Mouse (Mus musculus): Measurements from ENCODE around the gene Msi2. TPM values are rescaled to one million over a fixed set of nuclear protein-coding genes. Genes with fewer than 3 reads are reported as not detected.
A peak's percentile ranks its signal among the peaks of the same experiment; 100 is the strongest.

The Msi2 gene
- total RNA-seq, 2 experiments from 2014 or later = 110 to 113 TPM

- no peak for DNase-seq (ENCODE audit: low spot score in 2 of 2)
Measured at GRCm38 (mm10) chr11:88419657-88420366, 298.5 kb downstream of the Msi2 start.

- no peak for DNase-seq (ENCODE audit: low spot score in 2 of 2)
Measured at GRCm38 (mm10) chr11:88419064-88419463, 299.2 kb downstream of the Msi2 start.

GRCm38 (mm10) chr11:88414157-88414870 lies 304.0 kb downstream of the Msi2 start:
- peak; percentile 31 to 50 for DNase-seq (ENCODE audit: low spot score in 2 of 2)

DNA sequence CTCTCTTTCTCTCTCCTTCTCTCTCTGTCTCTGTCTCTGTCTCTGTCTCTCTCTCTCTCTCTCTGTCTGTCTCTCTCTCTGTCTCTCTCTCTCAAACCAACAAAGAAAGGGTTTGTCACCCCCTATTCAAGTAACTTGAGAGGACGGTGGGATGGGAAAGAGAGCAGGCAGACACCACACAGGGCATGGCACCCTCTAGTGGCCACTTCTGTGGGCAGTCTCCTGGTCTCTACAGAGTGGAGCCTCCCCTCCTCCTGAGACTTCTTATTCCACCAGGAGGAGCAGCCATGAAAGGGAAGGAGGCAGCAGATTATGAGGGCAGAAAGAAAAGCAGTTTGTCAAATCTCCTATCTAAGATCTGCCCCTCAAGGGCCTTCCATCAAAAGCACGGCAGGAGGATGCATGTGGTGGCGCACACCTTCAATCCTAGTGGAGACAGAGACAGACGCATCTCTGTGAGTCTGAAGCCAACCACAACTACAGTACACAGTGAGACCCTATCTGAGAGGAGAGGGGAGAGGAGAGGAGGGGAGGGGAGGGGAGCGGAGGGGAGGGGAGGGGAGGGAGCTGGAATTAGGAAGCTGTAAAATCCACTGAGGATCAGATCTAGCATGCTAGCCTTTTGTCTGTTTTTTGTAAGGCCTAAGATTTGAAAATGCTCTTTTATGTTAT lies 305.8 kb downstream of the Msi2 start:
- DNase-seq (ENCODE audit: low spot score in 2 of 2) = peak; percentile 18 to 60

GRCm38 (mm10) chr11:88408305-88408704 lies 310.0 kb downstream of the Msi2 start:
- DNase-seq (ENCODE audit: low spot score in 2 of 2) = no peak

DNA sequence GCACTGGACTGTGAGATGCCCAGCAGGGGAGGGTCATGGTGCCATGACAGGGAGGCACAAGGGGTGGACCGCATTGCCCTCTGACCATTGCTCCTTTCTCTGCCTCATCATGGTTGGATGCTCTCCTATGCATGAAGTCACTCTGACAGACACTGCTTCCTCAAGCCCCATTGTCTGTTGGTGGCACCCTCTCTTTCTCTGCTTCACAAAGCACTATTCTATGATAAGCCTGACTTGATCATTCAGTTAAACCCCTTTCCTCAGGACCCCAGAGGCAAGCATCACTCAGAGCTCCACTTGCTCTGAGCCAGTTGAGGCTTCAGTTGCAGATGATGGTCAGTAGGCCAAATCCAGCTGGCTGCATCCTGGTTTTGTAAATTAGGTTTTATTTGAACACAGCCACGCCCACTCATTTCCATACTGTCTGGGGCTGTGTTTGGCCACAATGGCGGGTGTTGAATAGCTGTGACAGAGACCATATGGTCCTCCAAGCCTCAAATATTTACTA lies 311.9 kb downstream of the Msi2 start:
- no peak for DNase-seq (ENCODE audit: low spot score in 2 of 2)

GRCm38 (mm10) chr11:88404816-88405613 lies 313.3 kb downstream of the Msi2 start:
- peak; percentile 45 to 67 for DNase-seq (ENCODE audit: low spot score in 2 of 2)

DNA sequence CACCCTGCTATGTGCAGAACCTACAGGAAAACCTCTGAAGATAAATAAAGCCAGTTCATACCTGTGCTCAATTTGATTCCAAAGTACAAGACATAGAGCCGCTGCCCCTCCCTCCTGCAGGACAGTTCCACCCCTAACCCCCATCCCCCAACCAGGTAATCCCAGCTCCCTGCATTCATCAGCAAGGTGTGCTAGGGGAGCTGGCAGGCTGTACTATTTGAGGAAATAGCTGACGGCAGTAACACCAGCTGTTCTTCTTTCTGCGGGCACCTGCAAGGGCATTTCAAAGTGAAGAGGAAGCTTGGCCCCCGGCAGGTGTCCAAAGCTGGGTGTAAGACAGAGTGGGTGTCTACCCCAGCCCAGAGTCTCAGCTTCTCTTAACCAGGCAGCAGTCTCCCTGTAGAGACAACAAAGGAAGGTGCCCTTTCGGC lies 314.1 kb downstream of the Msi2 start:
- DNase-seq (ENCODE audit: low spot score in 2 of 2) = no peak

- DNase-seq (ENCODE audit: low spot score in 2 of 2) = no peak
Measured at GRCm38 (mm10) chr11:88402290-88402689, 316.0 kb downstream of the Msi2 start.

- DNase-seq (ENCODE audit: low spot score in 2 of 2) = no peak
Measured at GRCm38 (mm10) chr11:88401333-88401732, 317.0 kb downstream of the Msi2 start.

DNA sequence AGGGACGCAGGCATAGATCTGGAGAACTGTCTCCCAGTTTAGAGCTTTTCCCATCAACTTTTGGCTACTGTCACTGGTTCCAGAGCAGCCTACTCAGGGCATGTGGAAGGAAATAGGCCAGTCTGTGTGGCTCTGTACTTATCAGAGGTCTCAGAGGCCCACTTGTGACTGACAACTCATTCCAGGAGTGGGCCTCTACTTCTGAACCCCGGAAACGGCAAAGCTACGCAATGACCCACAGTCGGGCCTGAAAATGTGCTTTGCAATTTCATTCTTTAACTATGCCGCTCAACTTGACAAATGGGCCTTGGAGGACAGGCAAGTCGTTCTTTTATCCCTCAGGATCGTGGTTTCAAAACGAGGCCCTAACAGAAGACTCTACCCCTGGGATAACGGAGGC lies 317.4 kb downstream of the Msi2 start:
- DNase-seq (ENCODE audit: low spot score in 2 of 2) = no peak

DNA sequence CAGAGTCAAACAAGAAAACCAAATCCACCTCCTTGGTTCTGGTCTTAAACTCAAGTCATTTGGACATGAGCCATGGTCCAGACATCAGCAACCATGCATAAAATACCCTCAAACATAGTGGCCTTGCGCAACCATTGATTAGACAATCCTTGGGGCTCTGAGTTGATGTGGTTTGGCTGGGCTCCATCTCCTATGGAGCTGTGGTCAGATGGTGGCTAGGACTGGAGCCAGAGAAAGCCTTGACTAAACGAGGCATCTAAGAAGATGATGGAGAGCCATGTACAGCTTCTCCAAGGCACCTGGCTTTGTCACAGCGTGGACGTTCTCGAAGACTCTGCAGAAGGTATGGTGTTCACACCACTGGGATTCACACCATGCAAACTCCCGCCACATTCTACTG lies 318.1 kb downstream of the Msi2 start:
- no peak for DNase-seq (ENCODE audit: low spot score in 2 of 2)

- DNase-seq (ENCODE audit: low spot score in 2 of 2) = no peak
Measured at GRCm38 (mm10) chr11:88399431-88399830, 318.9 kb downstream of the Msi2 start.

GRCm38 (mm10) chr11:88399028-88399427 lies 319.3 kb downstream of the Msi2 start:
- DNase-seq (ENCODE audit: low spot score in 2 of 2) = no peak

- DNase-seq (ENCODE audit: low spot score in 2 of 2) = no peak
Measured at GRCm38 (mm10) chr11:88395076-88395990, 323.0 kb downstream of the Msi2 start.

- DNase-seq (ENCODE audit: low spot score in 2 of 2) = no peak
Measured at GRCm38 (mm10) chr11:88394341-88395075, 323.8 kb downstream of the Msi2 start.

GRCm38 (mm10) chr11:88392715-88393114 lies 325.6 kb downstream of the Msi2 start:
- no peak for DNase-seq (ENCODE audit: low spot score in 2 of 2)

- no peak for DNase-seq (ENCODE audit: low spot score in 2 of 2)
Measured at GRCm38 (mm10) chr11:88391181-88391814, 327.0 kb downstream of the Msi2 start.

DNA sequence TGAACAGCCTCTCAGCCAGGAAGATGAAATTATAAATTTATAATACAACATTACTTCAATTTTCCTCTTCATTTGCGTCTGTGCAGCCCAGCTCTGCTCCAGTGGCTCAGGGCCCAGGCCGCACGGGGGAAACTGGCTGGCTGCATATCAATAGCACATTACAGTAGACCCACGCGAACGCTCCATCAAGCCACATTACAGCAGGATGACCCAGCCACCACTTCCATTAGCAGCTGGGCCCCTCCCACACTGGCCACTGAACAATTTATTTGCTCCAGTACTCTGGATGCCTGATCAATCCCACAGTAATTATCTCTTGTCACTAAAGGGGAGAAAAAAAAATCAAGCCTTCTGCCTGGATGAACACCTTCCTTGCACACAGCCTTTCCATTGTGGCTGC lies 328.8 kb downstream of the Msi2 start:
- no peak for DNase-seq (ENCODE audit: low spot score in 2 of 2)

Data from layer of hippocampus, adult 18-20 months (tissue).